Mouse (Mus musculus): Measurements from ENCODE around the gene Slc26a6. TPM values are rescaled to one million over a fixed set of nuclear protein-coding genes. Genes with fewer than 3 reads are reported as not detected.
A peak's percentile ranks its signal among the peaks of the same experiment; 100 is the strongest.

Gene Slc26a6
- polyA plus RNA-seq, 1 experiment from 2014 or later, result 10.2 TPM

DNA sequence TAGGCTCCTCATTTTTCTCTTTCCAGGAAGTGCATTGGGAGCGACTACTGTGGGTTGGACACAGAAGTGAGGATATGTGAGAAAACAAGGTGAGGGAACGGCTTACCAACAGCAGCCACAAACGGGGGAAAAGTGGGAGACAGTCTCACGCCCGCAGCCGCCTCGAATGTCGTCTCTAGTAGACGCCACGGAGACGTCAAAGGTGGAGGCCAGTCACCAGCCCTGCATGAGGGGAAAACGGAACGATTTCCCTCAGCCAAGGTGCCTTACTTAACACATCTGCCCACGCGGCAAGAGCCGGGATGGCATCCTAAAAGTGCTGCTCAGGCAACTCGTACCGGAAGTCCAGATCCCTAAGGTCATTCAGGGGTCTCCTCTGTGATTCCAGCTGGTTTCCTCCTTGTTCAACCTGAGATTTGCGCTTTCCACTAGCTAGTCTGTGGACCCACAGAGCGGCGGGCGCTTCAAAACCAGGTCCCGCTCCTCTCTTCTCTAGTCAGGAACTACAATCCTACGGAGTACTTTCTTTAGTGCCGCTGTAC is 28.9 kb upstream of the Slc26a6 start:
- no peaks in the 10 kb centered on the region for H3K9me3 ChIP-seq
- peak overlapping the region; percentile 70 for H3K27ac ChIP-seq (replicated peaks)
- peak overlapping the region; percentile 77 for H3K4me3 ChIP-seq
- H3K4me1 ChIP-seq, result peaks cover 37% of the 10 kb centered on the region
- peak overlapping the region; percentile 76 for H3K4me2 ChIP-seq (replicated peaks)
- WGBS, result 4% methylated on average over 25 of the region's 25 CpGs
- H3K36me3 ChIP-seq, result peaks cover 17% of the 10 kb centered on the region
- peak overlapping the region; percentile 34 for H3K9ac ChIP-seq (replicated peaks)
- no peak for ATAC-seq (ENCODE audit: low FRiP score, low read depth)
- peaks cover 59% of the 10 kb centered on the region for H3K27me3 ChIP-seq

DNA sequence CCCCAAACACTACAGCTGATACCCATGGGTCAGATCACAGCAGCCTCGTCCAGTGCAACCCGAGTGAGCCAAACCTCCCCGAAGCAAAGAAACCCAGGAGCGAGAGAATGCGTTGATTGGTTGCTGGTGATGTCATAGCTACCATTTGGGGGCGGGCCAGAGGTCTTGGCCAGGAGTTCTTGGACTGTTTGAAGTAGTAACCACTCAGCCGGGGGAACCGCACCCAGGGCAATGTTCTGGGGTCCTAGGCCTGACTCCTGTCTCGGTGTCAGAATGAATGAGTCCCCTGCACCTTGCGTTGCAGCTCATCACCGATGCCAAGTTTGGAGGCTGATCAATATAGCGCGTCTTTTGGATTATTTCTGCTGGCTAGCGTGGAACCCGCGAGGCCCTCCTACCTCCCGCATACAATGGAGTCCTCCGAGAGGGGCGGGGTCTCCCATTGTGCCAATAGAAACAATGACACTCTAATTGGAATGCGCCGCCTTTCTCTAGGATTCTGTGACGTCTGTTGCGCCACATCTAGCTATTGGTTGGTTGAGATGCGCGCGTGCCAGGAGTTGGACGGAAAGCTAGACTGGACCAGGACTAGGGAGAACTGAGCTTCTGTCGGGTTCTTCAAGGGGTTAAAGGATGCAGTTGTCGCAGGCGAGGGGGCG is 28.2 kb upstream of the Slc26a6 start:
- peaks cover 66% of the 10 kb centered on the region for H3K27me3 ChIP-seq

DNA sequence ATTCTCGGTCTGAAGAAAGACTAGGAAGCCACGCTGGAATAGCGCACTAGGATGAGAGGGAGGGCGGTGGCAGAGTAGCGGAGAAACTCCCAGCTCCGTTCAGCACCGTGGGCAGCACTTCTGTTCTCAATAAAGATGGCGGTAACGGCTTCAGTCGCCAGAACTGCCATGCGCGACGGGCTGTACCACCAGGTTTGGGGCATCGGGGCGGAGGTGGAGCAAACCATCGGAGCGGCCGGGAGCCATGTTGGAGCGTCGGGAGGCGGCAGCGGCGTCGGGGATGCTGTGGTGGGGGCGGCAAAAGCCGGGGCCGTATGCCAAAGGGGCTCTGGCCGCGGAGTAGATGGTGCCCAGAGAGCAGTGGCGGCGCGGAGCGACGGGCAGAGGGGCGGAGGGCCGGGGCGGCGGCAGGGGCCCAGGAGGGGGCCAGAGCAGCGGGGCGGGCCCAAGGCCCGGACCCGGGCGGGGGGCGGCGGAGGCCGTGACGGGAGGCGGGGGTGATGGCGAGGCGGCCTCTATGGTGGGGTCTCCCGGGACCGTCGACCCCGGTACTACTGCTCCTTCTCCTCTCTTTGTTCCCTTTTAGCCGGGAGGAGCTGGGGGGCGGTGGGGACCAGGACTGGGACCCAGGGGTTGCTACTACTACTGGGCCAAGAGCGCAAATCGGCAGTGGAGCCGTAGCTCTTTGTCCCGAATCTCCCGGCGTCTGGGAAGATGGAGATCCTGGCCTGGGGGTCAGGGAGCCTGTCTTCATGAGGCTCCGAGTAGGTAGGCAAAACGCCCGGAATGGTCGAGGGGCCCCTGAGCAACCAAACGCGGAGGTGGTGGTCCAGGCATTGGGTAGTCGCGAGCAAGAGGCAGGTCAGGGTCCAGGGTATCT is 27.0 kb upstream of the Slc26a6 start, which contains the start of gene Celsr3:
Gene Celsr3 (plus strand): TSS at position 501 of the 880 bp plus-strand sequence.
- peak; percentile 21; the same call in 1 of the 2 replicates for ATAC-seq (ENCODE audit: low FRiP score, low read depth)
- peaks cover 77% of the 10 kb centered on the region for H3K27me3 ChIP-seq
- no peaks in the 10 kb centered on the region for H3K9me3 ChIP-seq
- H3K27ac ChIP-seq (replicated peaks), result peak within 1 kb of the TSS; percentile 81
- 2% methylated on average over 55 of the region's 70 CpGs for WGBS
- H3K4me2 ChIP-seq (replicated peaks), result peak within 1 kb of the TSS; percentile 76
- H3K36me3 ChIP-seq, result peaks cover 27% of the 10 kb centered on the region
- peaks cover 52% of the 10 kb centered on the region for H3K4me1 ChIP-seq
- H3K9ac ChIP-seq (replicated peaks), result peak within 1 kb of the TSS; percentile 78
- H3K4me3 ChIP-seq, result peak within 1 kb of the TSS; percentile 77

More for the DNA sequence above, 28.2 kb upstream of the Slc26a6 start:
- H3K27ac ChIP-seq (replicated peaks), result peak overlapping the region; percentile 70
- peaks cover 41% of the 10 kb centered on the region for H3K4me1 ChIP-seq
- H3K36me3 ChIP-seq, result peaks cover 24% of the 10 kb centered on the region
- H3K4me3 ChIP-seq, result peak overlapping the region; percentile 77
- WGBS, result under 1% methylated on average over 31 of the region's 31 CpGs
- H3K9me3 ChIP-seq, result no peaks in the 10 kb centered on the region
- peak overlapping the region; percentile 34 for H3K9ac ChIP-seq (replicated peaks)
- peak overlapping the region; percentile 76 for H3K4me2 ChIP-seq (replicated peaks)
- ATAC-seq (ENCODE audit: low FRiP score, low read depth), result peak; percentile 81

DNA sequence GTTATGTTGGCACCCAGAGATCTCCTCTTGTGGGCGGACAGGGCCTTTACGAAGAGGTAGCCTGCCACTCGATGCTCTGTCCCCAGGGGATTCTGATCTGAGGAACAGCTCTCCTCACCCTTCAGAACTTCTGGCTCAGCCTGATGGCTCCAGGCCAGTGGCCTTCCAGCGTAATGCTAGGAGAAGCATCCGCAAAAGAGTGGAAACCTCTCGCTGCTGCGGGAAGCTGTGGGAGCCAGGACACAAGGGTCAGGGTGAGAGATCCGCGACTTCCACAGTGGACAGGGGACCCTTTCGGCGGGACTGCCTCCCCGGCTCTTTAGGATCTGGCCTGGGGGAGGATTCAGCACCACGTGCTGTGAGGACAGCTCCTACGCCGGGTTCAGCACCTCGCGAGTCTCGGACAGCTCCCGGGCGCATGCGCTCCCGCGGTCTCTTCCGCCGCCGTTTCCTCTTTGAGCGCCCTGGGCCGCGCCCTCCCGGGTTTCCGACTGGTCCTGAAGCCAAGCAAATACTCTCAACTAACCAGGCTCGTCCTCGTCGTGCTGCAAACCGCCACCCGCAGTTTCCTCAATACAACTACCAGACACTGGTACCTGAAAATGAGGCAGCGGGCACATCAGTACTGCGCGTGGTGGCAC is 26.3 kb upstream of the Slc26a6 start:
- H3K27ac ChIP-seq (replicated peaks), result peak overlapping the region; percentile 81
- peaks cover 59% of the 10 kb centered on the region for H3K4me1 ChIP-seq
- WGBS, result 2% methylated on average over 39 of the region's 39 CpGs
- ATAC-seq (ENCODE audit: low FRiP score, low read depth), result peak; percentile 38; the same call in 1 of the 2 replicates
- peaks cover 84% of the 10 kb centered on the region for H3K27me3 ChIP-seq
- H3K36me3 ChIP-seq, result peaks cover 27% of the 10 kb centered on the region
- H3K9me3 ChIP-seq, result no peaks in the 10 kb centered on the region
- peak overlapping the region; percentile 76 for H3K4me2 ChIP-seq (replicated peaks)
- H3K4me3 ChIP-seq, result peak overlapping the region; percentile 77
- H3K9ac ChIP-seq (replicated peaks), result peak overlapping the region; percentile 78

DNA sequence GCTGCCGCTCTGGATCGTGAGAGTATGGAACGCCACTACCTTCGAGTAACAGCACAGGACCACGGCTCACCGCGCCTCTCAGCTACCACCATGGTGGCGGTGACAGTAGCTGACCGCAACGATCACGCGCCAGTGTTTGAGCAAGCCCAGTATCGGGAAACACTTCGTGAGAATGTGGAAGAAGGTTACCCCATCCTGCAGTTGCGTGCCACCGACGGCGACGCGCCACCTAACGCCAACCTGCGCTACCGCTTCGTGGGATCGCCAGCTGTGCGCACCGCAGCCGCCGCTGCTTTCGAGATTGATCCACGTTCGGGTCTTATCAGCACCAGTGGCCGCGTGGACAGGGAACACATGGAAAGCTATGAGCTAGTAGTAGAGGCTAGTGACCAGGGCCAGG is 25.6 kb upstream of the Slc26a6 start:
- Histone ChIP-seq H3K4me2 (replicated peaks) (peak overlapping the region; percentile 76), H3K9me3 (no peaks in the 10 kb centered on the region), H3K36me3 (peaks cover 30% of the 10 kb centered on the region), H3K4me1 (peaks cover 64% of the 10 kb centered on the region), H3K27me3 (peaks cover 88% of the 10 kb centered on the region), H3K9ac (replicated peaks) (peak overlapping the region; percentile 78; the same call in 1 of the 2 replicates), H3K27ac (replicated peaks) (no peak overlapping the region), H3K4me3 (peak overlapping the region; percentile 77)
- no peak for ATAC-seq (ENCODE audit: low FRiP score, low read depth)
- WGBS, result 15% methylated on average over 34 of the region's 34 CpGs

DNA sequence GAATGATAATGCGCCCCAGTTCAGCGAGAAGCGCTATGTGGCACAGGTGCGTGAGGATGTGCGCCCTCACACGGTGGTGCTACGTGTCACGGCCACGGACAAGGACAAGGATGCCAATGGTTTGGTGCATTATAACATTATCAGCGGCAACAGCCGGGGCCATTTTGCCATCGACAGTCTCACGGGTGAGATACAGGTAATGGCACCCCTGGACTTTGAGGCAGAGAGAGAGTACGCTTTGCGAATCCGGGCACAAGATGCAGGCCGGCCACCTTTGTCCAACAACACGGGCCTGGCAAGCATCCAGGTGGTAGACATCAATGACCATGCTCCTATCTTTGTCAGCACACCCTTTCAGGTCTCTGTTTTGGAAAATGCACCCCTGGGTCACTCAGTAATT is 25.2 kb upstream of the Slc26a6 start:
- no peak for ATAC-seq (ENCODE audit: low FRiP score, low read depth)
- H3K4me3 ChIP-seq, result peak overlapping the region; percentile 77
- H3K36me3 ChIP-seq, result peaks cover 32% of the 10 kb centered on the region
- H3K27me3 ChIP-seq, result peaks cover 91% of the 10 kb centered on the region
- H3K9me3 ChIP-seq, result no peaks in the 10 kb centered on the region
- no peak overlapping the region for H3K27ac ChIP-seq (replicated peaks)
- WGBS, result 72% methylated on average over 18 of the region's 18 CpGs
- peaks cover 69% of the 10 kb centered on the region for H3K4me1 ChIP-seq
- H3K9ac ChIP-seq (replicated peaks), result no peak overlapping the region
- peak overlapping the region; percentile 76 for H3K4me2 ChIP-seq (replicated peaks)

DNA sequence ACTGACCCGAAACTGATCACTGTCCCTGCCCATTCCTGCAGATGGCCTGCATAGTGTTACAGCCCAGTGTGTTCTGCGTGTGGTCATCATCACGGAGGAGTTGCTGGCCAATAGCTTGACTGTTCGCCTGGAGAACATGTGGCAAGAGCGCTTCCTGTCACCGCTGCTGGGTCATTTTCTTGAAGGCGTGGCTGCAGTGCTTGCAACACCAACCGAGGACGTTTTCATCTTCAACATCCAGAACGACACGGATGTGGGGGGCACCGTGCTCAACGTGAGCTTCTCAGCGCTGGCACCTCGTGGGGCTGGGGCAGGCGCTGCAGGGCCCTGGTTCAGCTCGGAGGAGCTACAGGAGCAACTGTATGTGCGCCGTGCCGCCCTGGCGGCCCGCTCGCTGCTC is 21.4 kb upstream of the Slc26a6 start:
- WGBS, result 8% methylated on average over 23 of the region's 23 CpGs
- Histone ChIP-seq H3K36me3 (peaks cover 68% of the 10 kb centered on the region), H3K4me3 (peak overlapping the region; percentile 42), H3K9me3 (no peaks in the 10 kb centered on the region), H3K4me1 (peaks cover 46% of the 10 kb centered on the region), H3K27ac (replicated peaks) (no peak overlapping the region), H3K27me3 (peaks cover 75% of the 10 kb centered on the region), H3K9ac (replicated peaks) (peak overlapping the region; percentile 34; the same call in 1 of the 2 replicates), H3K4me2 (replicated peaks) (peak overlapping the region; percentile 73)
- no peak for ATAC-seq (ENCODE audit: low FRiP score, low read depth)

DNA sequence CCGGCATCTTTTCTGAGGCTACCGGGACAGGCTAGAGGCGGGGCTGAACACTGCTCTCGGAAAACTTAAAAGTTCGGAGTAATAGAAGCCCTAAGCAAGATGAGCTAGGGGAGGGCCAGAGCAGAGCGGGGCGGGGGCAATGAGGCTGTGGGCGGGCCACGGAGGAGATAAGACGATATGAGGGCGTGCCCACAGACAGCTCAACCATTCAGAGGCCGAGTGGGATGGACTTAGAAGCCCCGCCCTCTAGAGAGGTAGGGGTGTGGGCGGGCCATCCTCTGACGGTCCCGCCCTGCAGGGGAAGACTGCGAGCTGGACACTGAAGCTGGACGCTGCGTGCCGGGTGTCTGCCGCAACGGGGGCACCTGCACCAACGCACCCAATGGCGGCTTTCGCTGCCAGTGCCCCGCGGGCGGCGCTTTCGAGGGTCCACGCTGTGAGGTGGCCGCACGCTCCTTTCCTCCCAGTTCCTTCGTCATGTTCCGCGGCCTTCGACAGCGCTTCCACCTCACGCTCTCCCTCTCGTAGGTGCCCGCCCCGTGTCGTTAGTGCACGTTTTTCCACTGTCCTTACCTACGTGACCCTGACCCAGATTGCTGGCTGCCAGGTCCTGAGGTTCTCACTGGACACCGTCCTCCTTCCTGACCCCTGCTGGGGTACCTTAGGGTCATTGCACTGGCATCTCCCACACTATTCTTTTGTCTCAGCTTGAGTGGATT is 20.5 kb upstream of the Slc26a6 start:
- Histone ChIP-seq H3K9me3 (no peaks in the 10 kb centered on the region), H3K27me3 (peaks cover 66% of the 10 kb centered on the region), H3K9ac (replicated peaks) (peak overlapping the region; percentile 34; the same call in 1 of the 2 replicates), H3K4me3 (peak overlapping the region; percentile 42), H3K36me3 (peaks cover 75% of the 10 kb centered on the region), H3K27ac (replicated peaks) (no peak overlapping the region), H3K4me1 (peaks cover 37% of the 10 kb centered on the region), H3K4me2 (replicated peaks) (peak overlapping the region; percentile 73)
- ATAC-seq (ENCODE audit: low FRiP score, low read depth), result peak; percentile 95
- 7% methylated on average over 46 of the region's 46 CpGs for WGBS

DNA sequence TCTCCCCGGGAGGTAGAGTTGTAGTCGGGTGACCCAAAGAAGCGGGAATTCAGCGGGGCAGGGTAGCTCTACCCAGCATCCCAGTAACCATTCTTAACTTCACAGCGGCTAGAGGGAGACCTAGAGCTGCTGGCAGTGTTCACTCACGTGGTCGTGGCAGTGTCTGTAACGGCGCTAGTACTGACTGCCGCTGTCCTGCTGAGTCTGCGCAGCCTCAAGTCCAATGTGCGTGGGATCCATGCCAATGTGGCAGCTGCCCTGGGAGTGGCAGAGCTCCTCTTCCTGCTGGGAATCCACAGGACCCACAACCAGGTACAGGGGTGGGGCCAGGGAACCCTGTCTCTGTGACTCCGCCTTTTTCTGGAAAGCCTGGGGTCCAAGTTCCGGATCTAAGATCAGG is 10.1 kb upstream of the Slc26a6 start:
- no peaks in the 10 kb centered on the region for H3K9me3 ChIP-seq
- H3K9ac ChIP-seq (replicated peaks), result 0 out of 2 replicates have a peak overlapping the region, but pooled peaks have one; percentile 2
- no peak overlapping the region for H3K4me2 ChIP-seq (replicated peaks)
- no peaks in the 10 kb centered on the region for H3K4me1 ChIP-seq
- ATAC-seq (ENCODE audit: low FRiP score, low read depth), result no peak
- H3K27me3 ChIP-seq, result 0 out of 2 replicates have a peak, but pooled peaks cover 3% of the 10 kb centered on the region
- peaks cover 96% of the 10 kb centered on the region for H3K36me3 ChIP-seq
- H3K27ac ChIP-seq (replicated peaks), result no peak overlapping the region
- WGBS, result 19% methylated on average over 14 of the region's 14 CpGs
- H3K4me3 ChIP-seq, result no peak overlapping the region

DNA sequence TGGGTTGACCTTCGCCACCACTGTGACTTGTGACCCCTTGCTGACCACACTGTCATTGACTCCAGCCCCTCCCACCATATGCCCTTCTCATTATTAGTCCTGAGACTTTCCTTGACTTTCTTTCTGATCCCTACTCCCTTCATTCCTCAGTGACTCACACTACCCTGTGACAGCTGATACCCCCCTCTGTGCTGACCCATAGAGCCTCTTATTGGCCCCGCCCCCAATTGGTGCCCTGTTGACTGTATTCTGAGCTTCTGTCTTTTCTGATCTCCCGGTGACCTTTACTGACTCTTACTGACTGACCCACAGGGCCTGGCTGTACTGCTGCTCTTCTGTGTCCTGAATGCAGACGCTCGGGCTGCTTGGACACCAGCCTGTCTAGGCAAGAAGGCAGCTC is 7.7 kb upstream of the Slc26a6 start:
- Histone ChIP-seq H3K9me3 (no peaks in the 10 kb centered on the region), H3K4me1 (no peaks in the 10 kb centered on the region), H3K27me3 (0 out of 2 replicates have a peak, but pooled peaks cover 3% of the 10 kb centered on the region), H3K4me3 (no peak overlapping the region), H3K27ac (replicated peaks) (no peak overlapping the region), H3K36me3 (peaks cover 96% of the 10 kb centered on the region), H3K9ac (replicated peaks) (no peak overlapping the region), H3K4me2 (replicated peaks) (no peak overlapping the region)
- ATAC-seq (ENCODE audit: low FRiP score, low read depth), result no peak
- 80% methylated on average over 5 of the region's 5 CpGs for WGBS

DNA sequence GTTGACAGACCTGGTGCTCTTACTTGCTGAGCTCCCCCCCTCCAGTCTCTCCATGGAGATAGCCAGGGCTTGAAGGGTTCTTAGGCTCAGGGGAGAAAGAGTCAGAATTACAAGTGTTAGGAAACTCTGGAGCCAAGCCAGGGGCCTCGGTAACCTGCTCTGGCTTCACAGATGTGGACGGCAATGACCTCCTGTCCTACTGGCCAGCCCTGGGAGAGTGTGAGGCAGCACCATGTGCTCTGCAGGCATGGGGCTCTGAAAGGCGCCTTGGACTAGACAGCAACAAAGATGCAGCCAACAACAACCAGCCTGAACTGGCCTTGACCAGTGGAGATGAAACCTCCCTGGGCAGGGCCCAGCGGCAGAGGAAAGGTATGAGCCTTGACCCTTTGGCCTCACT is 5.7 kb upstream of the Slc26a6 start:
- H3K4me1 ChIP-seq, result 0 out of 2 replicates have a peak, but pooled peaks cover 3% of the 10 kb centered on the region
- no peak overlapping the region for H3K27ac ChIP-seq (replicated peaks)
- no peaks in the 10 kb centered on the region for H3K9me3 ChIP-seq
- no peak overlapping the region for H3K4me2 ChIP-seq (replicated peaks)
- WGBS, result 85% methylated on average over 4 of the region's 4 CpGs
- H3K27me3 ChIP-seq, result no peaks in the 10 kb centered on the region
- no peak overlapping the region for H3K4me3 ChIP-seq
- ATAC-seq (ENCODE audit: low FRiP score, low read depth), result no peak
- no peak overlapping the region for H3K9ac ChIP-seq (replicated peaks)
- H3K36me3 ChIP-seq, result peaks cover 81% of the 10 kb centered on the region

Measured in midbrain, embryonic 12.5 days (tissue).